Mouse (Mus musculus) G1E (cell line): ENCODE data around the gene Cpeb1. TPM values are rescaled to one million over a fixed set of nuclear protein-coding genes. Genes with fewer than 3 reads are reported as not detected.

ENCODE experiments used
- ATAC-seq: 2 replicates; pipeline ENCODE4 v1.8.0; 2016; ENCODE audit warnings: mild to moderate bottlenecking; ENCODE audit not compliant: insufficient number of reproducible peaks, poor library complexity, low FRiP score, severe bottlenecking; ENCODE audit errors: extremely low read depth
- DNase-seq: peaks from one replicate; pipeline ENCODE4 v3.0.0; 2012; ENCODE audit warnings: low spot score
- H3K27me3 ChIP-seq: 2 replicates; pipeline ENCODE4 v1.6.1; 2012; ENCODE audit warnings: mild to moderate bottlenecking, low read length, inconsistent platforms; ENCODE audit not compliant: insufficient read depth
- H3K36me3 ChIP-seq: replicated peaks from 2 replicates; pipeline ENCODE3; 2012; ENCODE audit warnings: mild to moderate bottlenecking, inconsistent platforms
- H3K4me1 ChIP-seq: 2 replicates; pipeline ENCODE4 v1.6.1; 2012; ENCODE audit warnings: low read depth, low read length, inconsistent platforms, mixed read lengths; ENCODE audit not compliant: insufficient read depth
- H3K4me3 ChIP-seq: 2 replicates; pipeline ENCODE4 v1.5.1; 2012; ENCODE audit warnings: low read depth, mild to moderate bottlenecking, inconsistent platforms, low read length, moderate library complexity, mixed read lengths
- H3K9me3 ChIP-seq: replicated peaks from 2 replicates; pipeline ENCODE4 v1.6.1; 2012; ENCODE audit warnings: inconsistent platforms
- CTCF ChIP-seq: IDR thresholded peaks from 2 replicates; pipeline ENCODE4 v1.5.1; 2012; ENCODE audit warnings: low read depth, low read length, inconsistent platforms, mixed read lengths
- GATA1 ChIP-seq: IDR thresholded peaks from 2 replicates; pipeline ENCODE4 v1.6.1; 2012; ENCODE audit warnings: borderline replicate concordance, low read length, inconsistent platforms, mixed read lengths
- GATA2 ChIP-seq: IDR thresholded peaks from 2 replicates; pipeline ENCODE4 v1.6.1; 2012; ENCODE audit warnings: low read depth, low read length, inconsistent platforms, borderline replicate concordance
- POLR2AphosphoS5 ChIP-seq: IDR thresholded peaks from 2 replicates; pipeline ENCODE4 v1.6.1; 2012; ENCODE audit warnings: low read depth, low read length, inconsistent platforms; ENCODE audit not compliant: insufficient replicate concordance
- TAL1 ChIP-seq: conservative IDR thresholded peaks from 2 replicates; pipeline ENCODE4 v1.6.1; 2012; ENCODE audit warnings: low read depth, low read length, inconsistent platforms, mixed read lengths
- polyA plus RNA-seq: library from polyadenylated mRNA; stranded (reverse); fragments of >175 nt; gene quantifications from 2 replicates; pipeline ENCODE4 v1.2.3, GENCODE M21; 2012
- total RNA-seq, 2 experiments: library from RNA; stranded (forward) in 1 of 2; stranded (reverse) in 1 of 2; fragments of 200-1000 nt in 1 of 2; fragments of >200 nt in 1 of 2; fragmentation: Nextera tagmentation in 1 of 2; gene quantifications; 2 replicates each; pipeline ENCODE4 v1.2.3; 2014 to 2017

Gene Cpeb1
- total and polyA plus RNA-seq, 3 experiments = 0.22 TPM; not detected in 2

GRCm38 (mm10) chr7:81321776-81322175 lies 133.5 kb downstream of the Cpeb1 start:
- TF ChIP-seq POLR2AphosphoS5 (no peak), TAL1 (no peak), GATA2 (no peak), GATA1 (no peak), CTCF (no peak)
- Histone ChIP-seq H3K36me3 (peaks cover under 1% of the 10 kb centered on the region), H3K4me3 (no peak overlapping the region), H3K4me1 (peaks cover 5% of the 10 kb centered on the region; the same call in 1 of the 2 replicates), H3K27me3 (peaks cover 13% of the 10 kb centered on the region), H3K9me3 (no peaks in the 10 kb centered on the region)
- ATAC-seq = no peak
- no peak for DNase-seq

- no peak for ATAC-seq
- H3K4me3 ChIP-seq = no peak overlapping the region
- peaks cover 17% of the 10 kb centered on the region for H3K27me3 ChIP-seq
- TF ChIP-seq GATA2 = no peak
- TF ChIP-seq CTCF = no peak
- no peak for TF ChIP-seq POLR2AphosphoS5
- TF ChIP-seq TAL1 = no peak
- no peak for TF ChIP-seq GATA1
- H3K36me3 ChIP-seq = no peaks in the 10 kb centered on the region
- no peaks in the 10 kb centered on the region for H3K4me1 ChIP-seq
- H3K9me3 ChIP-seq = no peaks in the 10 kb centered on the region
- no peak for DNase-seq
These were observed 135.5 kb downstream of the Cpeb1 start for GRCm38 (mm10) chr7:81319749-81320148.

- Histone ChIP-seq H3K9me3 (no peaks in the 10 kb centered on the region), H3K36me3 (no peaks in the 10 kb centered on the region), H3K4me3 (no peak overlapping the region), H3K27me3 (peaks cover 28% of the 10 kb centered on the region), H3K4me1 (no peaks in the 10 kb centered on the region)
- DNase-seq (no peak), ATAC-seq (no peak)
- TF ChIP-seq POLR2AphosphoS5 (no peak), GATA2 (no peak), TAL1 (no peak), GATA1 (no peak), CTCF (no peak)
These were observed 139.7 kb downstream of the Cpeb1 start for GRCm38 (mm10) chr7:81315583-81315982.

GRCm38 (mm10) chr7:81311581-81311980 lies 143.7 kb downstream of the Cpeb1 start:
- no peak for ATAC-seq
- TF ChIP-seq POLR2AphosphoS5 (no peak), CTCF (no peak), GATA2 (no peak), TAL1 (no peak), GATA1 (no peak)
- no peak for DNase-seq
- Histone ChIP-seq H3K4me3 (no peak overlapping the region), H3K4me1 (no peaks in the 10 kb centered on the region), H3K36me3 (no peaks in the 10 kb centered on the region), H3K9me3 (no peaks in the 10 kb centered on the region), H3K27me3 (peaks cover 36% of the 10 kb centered on the region)

GRCm38 (mm10) chr7:81311130-81311529 lies 144.1 kb downstream of the Cpeb1 start:
- DNase-seq (no peak), ATAC-seq (no peak)
- no peak for TF ChIP-seq GATA1
- no peak for TF ChIP-seq POLR2AphosphoS5
- TF ChIP-seq GATA2 = no peak
- TF ChIP-seq CTCF = no peak
- TF ChIP-seq TAL1 = no peak
- Histone ChIP-seq H3K4me3 (no peak overlapping the region), H3K9me3 (no peaks in the 10 kb centered on the region), H3K4me1 (no peaks in the 10 kb centered on the region), H3K36me3 (no peaks in the 10 kb centered on the region), H3K27me3 (peaks cover 36% of the 10 kb centered on the region)

GRCm38 (mm10) chr7:81309247-81309646 lies 146.0 kb downstream of the Cpeb1 start:
- DNase-seq (no peak), ATAC-seq (no peak)
- no peaks in the 10 kb centered on the region for H3K4me1 ChIP-seq
- no peak for TF ChIP-seq POLR2AphosphoS5
- no peak for TF ChIP-seq CTCF
- TF ChIP-seq GATA2 = no peak
- no peak for TF ChIP-seq GATA1
- H3K9me3 ChIP-seq = no peaks in the 10 kb centered on the region
- peaks cover 41% of the 10 kb centered on the region for H3K27me3 ChIP-seq
- no peaks in the 10 kb centered on the region for H3K36me3 ChIP-seq
- H3K4me3 ChIP-seq = no peak overlapping the region
